Mouse (Mus musculus): ENCODE data around the gene Zfp329. TPM values are rescaled to one million over a fixed set of nuclear protein-coding genes. Genes with fewer than 3 reads are reported as not detected.
A peak's percentile ranks its signal among the peaks of the same experiment; 100 is the strongest.

Zfp329 gene
- total RNA-seq, 1 experiment = 10.3 TPM

DNA sequence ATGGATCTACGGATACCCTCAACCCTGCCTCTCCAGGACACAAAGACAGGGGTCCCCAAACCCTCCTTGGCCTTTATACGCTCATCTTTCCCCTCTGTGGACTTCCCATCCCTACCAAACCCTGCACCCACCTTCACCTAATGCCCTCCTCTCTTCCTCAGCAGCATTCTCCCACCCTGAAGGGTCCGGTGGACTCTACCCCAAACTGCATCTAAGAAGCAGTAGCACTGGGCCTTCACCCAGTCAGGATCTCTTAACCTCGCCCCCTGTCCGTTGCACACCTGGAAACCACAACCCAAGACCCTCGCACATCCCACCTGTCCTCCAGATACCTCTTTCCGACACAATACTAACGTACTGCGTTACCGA is 38.9 kb downstream of the Zfp329 start:
- in situ Hi-C loops (cut with MboI; ENCODE audit: low sequenced_read_pairs in 2 of 2, unreplicated experiment in 2 of 2) = no loop called here
- H3K27ac ChIP-seq (ENCODE audit: insufficient read depth, low read depth, low read length, poor library complexity, severe bottlenecking) = no peak overlapping the region

GRCm38 (mm10) chr7:12779141-12779540 is 39.5 kb downstream of the Zfp329 start:
- H3K36me3 ChIP-seq (ENCODE audit: control insufficient read depth, insufficient read depth, low read length, poor library complexity, severe bottlenecking) = peaks cover 11% of the 10 kb centered on the region
- no peak overlapping the region for H3K4me3 ChIP-seq (ENCODE audit: insufficient read depth in 1 of 2, low read depth in 1 of 2, low read length in 2 of 2, poor library complexity in 1 of 2, severe bottlenecking in 1 of 2)
- H3K9ac ChIP-seq (ENCODE audit: insufficient read depth, low read depth, low read length, poor library complexity, severe bottlenecking) = no peak overlapping the region
- no peak for DNase-seq (ENCODE audit: low read depth, low spot score)
- in situ Hi-C loops (cut with MboI; ENCODE audit: low sequenced_read_pairs in 2 of 2, unreplicated experiment in 2 of 2) = no loop called here
- no peaks in the 10 kb centered on the region; the same call in 1 of the 2 replicates for H3K9me3 ChIP-seq (ENCODE audit: control insufficient read depth, insufficient read depth, low read depth, low read length)
- H3K4me1 ChIP-seq (ENCODE audit: control insufficient read depth in 2 of 2, insufficient read depth in 2 of 2, low read length in 2 of 2, poor library complexity in 1 of 2) = peaks cover 0 to 7% of the 10 kb centered on the region in 2 experiments; a peak in 1 of 4 replicates
- no peak overlapping the region for H3K27ac ChIP-seq (ENCODE audit: insufficient read depth, low read depth, low read length, poor library complexity, severe bottlenecking)
- no peak for TF ChIP-seq ZC3H11A (IDR thresholded peaks at IDR 0.05; ENCODE audit: borderline replicate concordance, low read depth, low read length)
- no peak for TF ChIP-seq HCFC1 (IDR thresholded peaks at IDR 0.05; ENCODE audit: borderline replicate concordance, insufficient read depth, low read length)
- no peak for TF ChIP-seq ZNF384 (IDR thresholded peaks at IDR 0.05; ENCODE audit: low read depth, low read length)
- TF ChIP-seq CHD2 (IDR thresholded peaks at IDR 0.05; ENCODE audit: low read depth, low read length) = no peak
- TF ChIP-seq MAFK (IDR thresholded peaks at IDR 0.05; ENCODE audit: insufficient read depth, low read depth, low read length) = no peak

More for the DNA sequence above, 38.9 kb downstream of the Zfp329 start:
- TF ChIP-seq MAFK (IDR thresholded peaks at IDR 0.05; ENCODE audit: insufficient read depth, low read depth, low read length) (no peak), ZC3H11A (IDR thresholded peaks at IDR 0.05; ENCODE audit: borderline replicate concordance, low read depth, low read length) (no peak), HCFC1 (IDR thresholded peaks at IDR 0.05; ENCODE audit: borderline replicate concordance, insufficient read depth, low read length) (no peak), ZNF384 (IDR thresholded peaks at IDR 0.05; ENCODE audit: low read depth, low read length) (no peak), CHD2 (IDR thresholded peaks at IDR 0.05; ENCODE audit: low read depth, low read length) (no peak)
- no peak for DNase-seq (ENCODE audit: low read depth, low spot score)
- Histone ChIP-seq H3K4me1 (ENCODE audit: control insufficient read depth in 2 of 2, insufficient read depth in 2 of 2, low read length in 2 of 2, poor library complexity in 1 of 2) (peaks cover 0 to 7% of the 10 kb centered on the region in 2 experiments; a peak in 1 of 4 replicates), H3K4me3 (ENCODE audit: insufficient read depth in 1 of 2, low read depth in 1 of 2, low read length in 2 of 2, poor library complexity in 1 of 2, severe bottlenecking in 1 of 2) (peak overlapping the region; percentile 80 to 81), H3K9ac (ENCODE audit: insufficient read depth, low read depth, low read length, poor library complexity, severe bottlenecking) (peak overlapping the region; percentile 85), H3K9me3 (ENCODE audit: control insufficient read depth, insufficient read depth, low read depth, low read length) (no peaks in the 10 kb centered on the region), H3K36me3 (ENCODE audit: control insufficient read depth, insufficient read depth, low read length, poor library complexity, severe bottlenecking) (peaks cover 5% of the 10 kb centered on the region; the same call in 1 of the 2 replicates)

- Histone ChIP-seq H3K27ac (ENCODE audit: insufficient read depth, low read depth, low read length, poor library complexity, severe bottlenecking) (no peak overlapping the region), H3K36me3 (ENCODE audit: control insufficient read depth, insufficient read depth, low read length, poor library complexity, severe bottlenecking) (peaks cover 20% of the 10 kb centered on the region), H3K4me1 (ENCODE audit: control insufficient read depth in 2 of 2, insufficient read depth in 2 of 2, low read length in 2 of 2, poor library complexity in 1 of 2) (no peaks in the 10 kb centered on the region), H3K4me3 (ENCODE audit: insufficient read depth in 1 of 2, low read depth in 1 of 2, low read length in 2 of 2, poor library complexity in 1 of 2, severe bottlenecking in 1 of 2) (no peak overlapping the region), H3K9me3 (ENCODE audit: control insufficient read depth, insufficient read depth, low read depth, low read length) (no peaks in the 10 kb centered on the region; the same call in 1 of the 2 replicates), H3K9ac (ENCODE audit: insufficient read depth, low read depth, low read length, poor library complexity, severe bottlenecking) (no peak overlapping the region)
- in situ Hi-C loops (cut with MboI; ENCODE audit: low sequenced_read_pairs in 2 of 2, unreplicated experiment in 2 of 2) = no loop called here
- TF ChIP-seq CHD2 (IDR thresholded peaks at IDR 0.05; ENCODE audit: low read depth, low read length) = no peak
- no peak for TF ChIP-seq ZC3H11A (IDR thresholded peaks at IDR 0.05; ENCODE audit: borderline replicate concordance, low read depth, low read length)
- no peak for TF ChIP-seq MAFK (IDR thresholded peaks at IDR 0.05; ENCODE audit: insufficient read depth, low read depth, low read length)
- no peak for TF ChIP-seq ZNF384 (IDR thresholded peaks at IDR 0.05; ENCODE audit: low read depth, low read length)
- no peak for TF ChIP-seq HCFC1 (IDR thresholded peaks at IDR 0.05; ENCODE audit: borderline replicate concordance, insufficient read depth, low read length)
- DNase-seq (ENCODE audit: low read depth, low spot score) = no peak
Measured at GRCm38 (mm10) chr7:12774606-12775005, 44.1 kb downstream of the Zfp329 start.

DNA sequence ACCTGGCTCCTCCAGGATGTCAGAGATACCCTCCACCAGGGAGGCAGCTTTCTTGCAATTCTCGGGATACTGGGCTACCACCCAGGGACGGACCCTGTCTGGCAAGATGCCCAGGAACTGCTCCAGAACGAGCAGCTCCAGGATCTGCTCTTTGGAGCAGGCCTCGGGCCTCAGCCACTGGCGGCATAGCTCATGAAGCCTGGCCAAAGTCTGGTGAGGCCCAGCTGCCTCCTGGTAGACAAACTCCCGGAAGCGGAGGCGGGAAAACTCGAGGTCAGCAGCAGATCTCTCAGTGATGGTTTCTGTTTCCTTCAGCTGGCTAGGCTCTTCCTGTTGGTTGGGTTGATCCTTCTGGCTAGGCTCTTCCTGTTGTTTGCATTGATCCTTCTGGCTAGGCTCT is 44.5 kb downstream of the Zfp329 start:
- Histone ChIP-seq H3K27ac (ENCODE audit: insufficient read depth, low read depth, low read length, poor library complexity, severe bottlenecking) (no peak overlapping the region), H3K9me3 (ENCODE audit: control insufficient read depth, insufficient read depth, low read depth, low read length) (no peaks in the 10 kb centered on the region; the same call in 1 of the 2 replicates), H3K4me1 (ENCODE audit: control insufficient read depth in 2 of 2, insufficient read depth in 2 of 2, low read length in 2 of 2, poor library complexity in 1 of 2) (no peaks in the 10 kb centered on the region), H3K9ac (ENCODE audit: insufficient read depth, low read depth, low read length, poor library complexity, severe bottlenecking) (no peak overlapping the region), H3K4me3 (ENCODE audit: insufficient read depth in 1 of 2, low read depth in 1 of 2, low read length in 2 of 2, poor library complexity in 1 of 2, severe bottlenecking in 1 of 2) (no peak overlapping the region), H3K36me3 (ENCODE audit: control insufficient read depth, insufficient read depth, low read length, poor library complexity, severe bottlenecking) (peaks cover 25% of the 10 kb centered on the region)
- DNase-seq (ENCODE audit: low read depth, low spot score) = no peak
- TF ChIP-seq MAFK (IDR thresholded peaks at IDR 0.05; ENCODE audit: insufficient read depth, low read depth, low read length) (no peak), ZC3H11A (IDR thresholded peaks at IDR 0.05; ENCODE audit: borderline replicate concordance, low read depth, low read length) (no peak)
- in situ Hi-C loops (cut with MboI; ENCODE audit: low sequenced_read_pairs in 2 of 2, unreplicated experiment in 2 of 2) = no loop called here

Other genes with a start within 250 kb of the Zfp329 start
- not detected in 2 replicates for gene Vmn2r53, start 210.1 kb downstream of the Zfp329 start, total RNA-seq (2012; rRNA removed)
- not detected in 2 replicates for gene Vmn2r54, start 178.5 kb downstream of the Zfp329 start, total RNA-seq (2012; rRNA removed)
- not detected in 2 replicates for gene Vmn2r55, start 133.9 kb downstream of the Zfp329 start, total RNA-seq (2012; rRNA removed)
- gene Vmn2r56, start 83.9 kb downstream of the Zfp329 start, total RNA-seq (2012; rRNA removed) = not detected in 2 replicates
- 13.3 and 19.2 TPM in 2 replicates for gene Zscan18, start 15.2 kb downstream of the Zfp329 start, total RNA-seq (2012; rRNA removed)
- gene Zfp110, start 15.9 kb upstream of the Zfp329 start, total RNA-seq (2012; rRNA removed) = 53.9 and 65.9 TPM in 2 replicates
- 1.4 and 1.8 TPM in 2 replicates for gene Zfp128, start 62.3 kb upstream of the Zfp329 start, total RNA-seq (2012; rRNA removed)
- gene Zscan22, start 79.0 kb upstream of the Zfp329 start, total RNA-seq (2012; rRNA removed) = 5.1 and 5.7 TPM in 2 replicates
- gene Rps5, start 103.4 kb upstream of the Zfp329 start, total RNA-seq (2012; rRNA removed) = 3,358 and 4,390 TPM in 2 replicates
- gene Rnf225, start 108.6 kb upstream of the Zfp329 start, total RNA-seq (2012; rRNA removed) = 4.4 and 6.9 TPM in 2 replicates
- 4.7 and 5.6 TPM in 2 replicates for gene Zfp324, start 147.0 kb upstream of the Zfp329 start, total RNA-seq (2012; rRNA removed)
- 6.4 and 7.3 TPM in 2 replicates for gene Zfp446, start 159.0 kb upstream of the Zfp329 start, total RNA-seq (2012; rRNA removed)
- 0.45 and 0.69 TPM in 2 replicates for gene Slc27a5, start 179.3 kb upstream of the Zfp329 start, total RNA-seq (2012; rRNA removed)
- gene Trim28, start 180.3 kb upstream of the Zfp329 start, total RNA-seq (2012; rRNA removed) = 2,698 and 2,854 TPM in 2 replicates
- gene Zbtb45, start 191.2 kb upstream of the Zfp329 start, total RNA-seq (2012; rRNA removed) = 23.7 and 26.7 TPM in 2 replicates
- 103 and 143 TPM in 2 replicates for gene Chmp2a, start 215.9 kb upstream of the Zfp329 start, total RNA-seq (2012; rRNA removed)
- 73.8 and 92.8 TPM in 2 replicates for gene Ube2m, start 219.4 kb upstream of the Zfp329 start, total RNA-seq (2012; rRNA removed)
- gene Mzf1, start 235.9 kb upstream of the Zfp329 start, total RNA-seq (2012; rRNA removed) = 3.2 and 3.8 TPM in 2 replicates

Data from ES-E14 (cell line).